ENCODE assay signal across 14 mouse cellular contexts in the genomic region with DNA sequence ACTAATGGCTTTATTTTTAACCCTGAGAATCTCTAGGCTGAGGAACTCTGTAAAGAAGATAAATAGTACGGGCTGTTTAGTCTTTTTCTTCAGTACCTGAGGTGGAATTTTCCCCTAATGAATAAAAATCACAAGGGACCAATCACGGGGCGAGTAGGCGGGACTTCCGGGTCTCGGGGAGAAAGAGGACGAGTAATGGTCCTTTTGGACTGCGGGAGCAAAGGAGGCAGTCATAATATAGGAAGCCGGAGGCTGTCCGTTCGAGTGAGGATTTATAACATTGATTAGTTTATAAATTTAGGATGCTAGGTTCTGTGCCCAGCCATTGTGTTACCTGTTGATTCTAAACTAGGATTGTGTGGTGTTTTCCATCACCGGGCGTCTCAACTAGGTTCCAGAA.
A peak's percentile ranks its signal among the peaks of the same experiment; 100 is the strongest.
DNase-seq lines count a peak whose midpoint lies in the region; ATAC-seq and TF ChIP-seq lines count a peak whose summit lies in the region.
"Had no signal": no experiment of that assay in that cellular context is flagged by ENCODE, and none has a peak within 500 bp of the region (broad histone marks: within the 10 kb centered on the region; RNA-seq: fewer than 3 reads in every experiment).

No protein-coding gene starts in this region.

- peak overlapping the region; percentile 16; the same call in 1 of the 2 replicates for H3K4me3 ChIP-seq in lung, embryonic 15.5 days
- no peak overlapping the region for H3K4me3 ChIP-seq in lung, adult 2 months (replicated peaks; ENCODE audit: extremely low read depth, low read depth, low read length)
- H3K4me3 ChIP-seq in ES-E14 (ENCODE audit: insufficient read depth in 1 of 2, low read depth in 1 of 2, low read length in 2 of 2, poor library complexity in 1 of 2, severe bottlenecking in 1 of 2), result peak overlapping the region; percentile 48 to 67
- H3K4me3 ChIP-seq: embryonic facial prominence, embryonic 15.5 days had no signal

- no peak for TF ChIP-seq POLR2A in lung, adult 2 months (IDR thresholded peaks at IDR 0.05; ENCODE audit: borderline replicate concordance, extremely low read depth, low read depth, low read length)

- no peak for ATAC-seq in lung, embryonic 15.5 days (ENCODE audit: borderline replicate concordance, extremely low read depth, low FRiP score, low TSS enrichment)

- H3K9ac ChIP-seq in lung, embryonic 15.5 days, result no peak overlapping the region
- H3K9ac ChIP-seq in ES-E14 (ENCODE audit: insufficient read depth, low read depth, low read length, poor library complexity, severe bottlenecking), result peak overlapping the region; percentile 59; the same call in 1 of the 2 replicates
- H3K9ac ChIP-seq: embryonic facial prominence, embryonic 15.5 days had no signal

- peaks cover 12% of the 10 kb centered on the region; the same call in 1 of the 2 replicates for H3K4me1 ChIP-seq in lung, embryonic 15.5 days
- peaks cover 10% of the 10 kb centered on the region for H3K4me1 ChIP-seq in lung, adult 2 months (ENCODE audit: control insufficient read depth, insufficient read depth, low read length)
- H3K4me1 ChIP-seq in ES-E14 (ENCODE audit: control insufficient read depth in 2 of 2, insufficient read depth in 2 of 2, low read length in 2 of 2, poor library complexity in 1 of 2), result peaks cover 12 to 14% of the 10 kb centered on the region in 2 experiments; a peak in 2 of 4 replicates

- no peak for TF ChIP-seq CTCF in lung, adult 2 months (IDR thresholded peaks at IDR 0.05; ENCODE audit: insufficient read depth, low read length)

- peak overlapping the region; percentile 26 for H3K4me2 ChIP-seq in lung, embryonic 15.5 days
- H3K4me2 ChIP-seq: embryonic facial prominence, embryonic 15.5 days had no signal

- H3K36me3 ChIP-seq in lung, embryonic 15.5 days, result no peaks in the 10 kb centered on the region
- peaks cover 30% of the 10 kb centered on the region for H3K36me3 ChIP-seq in ES-E14 (ENCODE audit: control insufficient read depth, insufficient read depth, low read length, poor library complexity, severe bottlenecking)
- H3K36me3 ChIP-seq: embryonic facial prominence, embryonic 15.5 days had no signal

- H3K27ac ChIP-seq in lung, embryonic 15.5 days, result no peak overlapping the region
- no peak overlapping the region; the same call in 1 of the 2 replicates for H3K27ac ChIP-seq in ES-E14 (ENCODE audit: insufficient read depth, low read depth, low read length, poor library complexity, severe bottlenecking)
- H3K27ac ChIP-seq: embryonic facial prominence, embryonic 15.5 days had no signal

- no peaks in the 10 kb centered on the region for H3K27me3 ChIP-seq in lung, embryonic 15.5 days
- H3K27me3 ChIP-seq: embryonic facial prominence, embryonic 15.5 days had no signal

- no peaks in the 10 kb centered on the region for H3K9me3 ChIP-seq in lung, embryonic 15.5 days
- no peaks in the 10 kb centered on the region for H3K9me3 ChIP-seq in ES-E14 (ENCODE audit: control insufficient read depth, insufficient read depth, low read depth, low read length)
- H3K9me3 ChIP-seq: embryonic facial prominence, embryonic 15.5 days had no signal

- WGBS in lung, embryonic 15.5 days, result 71% methylated on average over 13 of the region's 13 CpGs
- WGBS in lung, adult 2 months, result 74% methylated on average over 13 of the region's 13 CpGs

- in situ Hi-C loops in ES-E14 (cut with MboI; ENCODE audit: low sequenced_read_pairs in 2 of 2, unreplicated experiment in 2 of 2), result no loop called here

- DNase-seq in heart, postnatal 4 days, result peak; percentile 3
- DNase-seq in heart, postnatal 10 days, result no peak
- no peak for DNase-seq in lung, adult 2 months
- DNase-seq in ES-E14 (ENCODE audit: low read depth, low spot score), result no peak
- DNase-seq in kidney, postnatal 4 days, result peak; percentile 31 to 47
- no peak for DNase-seq in frontal cortex, postnatal 14 days (ENCODE audit: low spot score in 2 of 2)
- no peak for DNase-seq in Muller cell, postnatal 12 days (ENCODE audit: inconsistent ontology term)
- DNase-seq: B cell, adult 2 months; cerebellum, adult 9-11 months; heart, adult 18-20 months; lung, postnatal 14 days; thymus, postnatal 4 days had no signal

- intact Hi-C loops in heart, postnatal 10 days (cut with DNase I), result no loop called here

TF ChIP-seq in ES-E14, 5 proteins besides CTCF, POLR2A, EP300 and RAD21:
- TF ChIP-seq ZC3H11A (IDR thresholded peaks at IDR 0.05; ENCODE audit: borderline replicate concordance, low read depth, low read length), result no peak
- TF ChIP-seq CHD2 (IDR thresholded peaks at IDR 0.05; ENCODE audit: low read depth, low read length), result no peak
- no peak for TF ChIP-seq HCFC1 (IDR thresholded peaks at IDR 0.05; ENCODE audit: borderline replicate concordance, insufficient read depth, low read length)
- TF ChIP-seq MAFK (IDR thresholded peaks at IDR 0.05; ENCODE audit: insufficient read depth, low read depth, low read length), result no peak

Comparison
In these comparisons a context has a peak if more than half of its experiments do, and no peak if none do; other contexts are left out.
1. DNase-seq: peak in heart, postnatal 4 days (single experiment) and kidney, postnatal 4 days (2 of 2); none in heart, postnatal 10 days (0 of 2), lung, adult 2 months (single experiment), ES-E14 (single experiment), frontal cortex, postnatal 14 days (0 of 2) and Muller cell, postnatal 12 days (single experiment).